Mouse (Mus musculus): Measurements from ENCODE around the gene Exosc1. TPM values are rescaled to one million over a fixed set of nuclear protein-coding genes. Genes with fewer than 3 reads are reported as not detected.

Exosc1 gene
- total and polyA plus RNA-seq, 3 experiments, result 56.6 to 109 (median 68.6) TPM

GRCm38 (mm10) chr19:41969618-41970017, 36.4 kb upstream of the Exosc1 start:
- dilution Hi-C loops (cut with MboI; ENCODE audit: extremely low pct_ligation_motif_present, extremely low pct_unique_long_range_greater_than_20kb, low sequenced_read_pairs), result no loop called here
- TF ChIP-seq CTCF (conservative IDR thresholded peaks at IDR 0.05 in 1 of 2, IDR thresholded peaks at IDR 0.05 in 1 of 2; ENCODE audit: low read depth in 2 of 2, low read length in 2 of 2) (no peak), UBTF (IDR thresholded peaks at IDR 0.05; ENCODE audit: low read depth, low read length) (no peak), GABPA (IDR thresholded peaks at IDR 0.05; ENCODE audit: insufficient replicate concordance, low read depth, low read length) (no peak), NELFE (IDR thresholded peaks at IDR 0.05; ENCODE audit: low read depth, low read length) (no peak), ZMIZ1 (IDR thresholded peaks at IDR 0.05; ENCODE audit: low read depth, low read length) (no peak), JUN (IDR thresholded peaks at IDR 0.05; ENCODE audit: insufficient read depth, low read depth, low read length) (no peak), ETS1 (conservative IDR thresholded peaks at IDR 0.05; ENCODE audit: low read depth, low read length) (no peak), KAT2A (IDR thresholded peaks at IDR 0.05; ENCODE audit: insufficient replicate concordance, low read length) (no peak), CHD2 (IDR thresholded peaks at IDR 0.05; ENCODE audit: low read length) (no peak), MEF2A (IDR thresholded peaks at IDR 0.05; ENCODE audit: borderline replicate concordance, low read depth, low read length) (no peak), IRF4 (IDR thresholded peaks at IDR 0.05; ENCODE audit: low read depth, low read length) (no peak), SMC3 (IDR thresholded peaks at IDR 0.05; ENCODE audit: low read depth, low read length) (no peak), EP300 (IDR thresholded peaks at IDR 0.05; ENCODE audit: low read length) (no peak), HCFC1 (IDR thresholded peaks at IDR 0.05; ENCODE audit: low read depth, low read length) (no peak), MXI1 (IDR thresholded peaks at IDR 0.05; ENCODE audit: low read depth, low read length) (no peak), PAX5 (IDR thresholded peaks at IDR 0.05; ENCODE audit: low read length) (no peak)
- DNase-seq (ENCODE audit: extremely low read depth), result no peak
- peaks cover 36 to 81% of the 10 kb centered on the region in 2 experiments for H3K36me3 ChIP-seq (replicated peaks in 1 of 2; ENCODE audit: control insufficient read depth in 1 of 2, insufficient read depth in 1 of 2, low read length in 1 of 2)
- H3K4me2 ChIP-seq (ENCODE audit: insufficient read depth, low read depth, poor library complexity, severe bottlenecking), result no peak overlapping the region
- no peak overlapping the region for H3K9ac ChIP-seq (ENCODE audit: insufficient read depth, low read depth)
- peaks cover 19% of the 10 kb centered on the region for H3K79me2 ChIP-seq (replicated peaks; ENCODE audit: control insufficient read depth, extremely low read depth, insufficient read depth, poor library complexity, severe bottlenecking)
- no peak overlapping the region for H3K27ac ChIP-seq (ENCODE audit: insufficient read depth, low read depth)
- no peaks in the 10 kb centered on the region for H3K27me3 ChIP-seq (replicated peaks)
- no peak overlapping the region for H3K4me3 ChIP-seq (replicated peaks in 1 of 3; ENCODE audit: low read depth in 2 of 3, low read length in 2 of 3, poor library complexity in 1 of 3)
- H3K9me3 ChIP-seq (replicated peaks; ENCODE audit: low read length), result no peaks in the 10 kb centered on the region
- H3K4me1 ChIP-seq (ENCODE audit: control insufficient read depth in 1 of 2, insufficient read depth in 2 of 2), result peaks cover 5 to 13% of the 10 kb centered on the region in 2 experiments; a peak in 3 of 4 replicates
- in situ Hi-C loops (cut with MboI; ENCODE audit: low pct_ligation_motif_present, low pct_unique_long_range_greater_than_20kb, low sequenced_read_pairs), result no loop called here

GRCm38 (mm10) chr19:41953574-41953973, 20.4 kb upstream of the Exosc1 start:
- dilution Hi-C loops (cut with MboI; ENCODE audit: extremely low pct_ligation_motif_present, extremely low pct_unique_long_range_greater_than_20kb, low sequenced_read_pairs), result no loop called here
- no peak for TF ChIP-seq CHD2 (IDR thresholded peaks at IDR 0.05; ENCODE audit: low read length)

More at GRCm38 (mm10) chr19:41953574-41953973, 20.4 kb upstream of the Exosc1 start:
- Histone ChIP-seq H3K27ac (ENCODE audit: insufficient read depth, low read depth) (no peak overlapping the region), H3K36me3 (replicated peaks in 1 of 2; ENCODE audit: control insufficient read depth in 1 of 2, insufficient read depth in 1 of 2, low read length in 1 of 2) (peaks cover 84 to 98% of the 10 kb centered on the region in 2 experiments), H3K4me3 (replicated peaks in 1 of 3; ENCODE audit: low read depth in 2 of 3, low read length in 2 of 3, poor library complexity in 1 of 3) (no peak overlapping the region), H3K9ac (ENCODE audit: insufficient read depth, low read depth) (no peak overlapping the region), H3K27me3 (replicated peaks) (no peaks in the 10 kb centered on the region), H3K9me3 (replicated peaks; ENCODE audit: low read length) (no peaks in the 10 kb centered on the region), H3K4me1 (ENCODE audit: control insufficient read depth in 1 of 2, insufficient read depth in 2 of 2) (no peaks in the 10 kb centered on the region), H3K79me2 (replicated peaks; ENCODE audit: control insufficient read depth, extremely low read depth, insufficient read depth, poor library complexity, severe bottlenecking) (no peaks in the 10 kb centered on the region), H3K4me2 (ENCODE audit: insufficient read depth, low read depth, poor library complexity, severe bottlenecking) (no peak overlapping the region)
- DNase-seq (ENCODE audit: extremely low read depth), result no peak
- in situ Hi-C loops (cut with MboI; ENCODE audit: low pct_ligation_motif_present, low pct_unique_long_range_greater_than_20kb, low sequenced_read_pairs), result no loop called here

Data from CH12.LX (cell line).